Mouse (Mus musculus): ENCODE measurements around the gene 1700029H14Rik. TPM values are rescaled to one million over a fixed set of nuclear protein-coding genes. Genes with fewer than 3 reads are reported as not detected.

Gene 1700029H14Rik
- not detected in 2 replicates for polyA plus RNA-seq (2016; fragmentation: Nextera tagmentation; extraction: Ambion mirVana)

- H3K36me3 ChIP-seq (replicated peaks), result no peaks in the 10 kb centered on the region
- no peaks in the 10 kb centered on the region for H3K9me3 ChIP-seq
- DNase-seq (ENCODE audit: extremely low spot score, low spot score), result no peak
- H3K4me1 ChIP-seq, result peaks cover 4% of the 10 kb centered on the region; the same call in 1 of the 2 replicates
- 35% methylated on average over 13 of the region's 13 CpGs for WGBS
- no peak within 1 kb of the TSS for H3K4me3 ChIP-seq
- H3K27ac ChIP-seq, result no peak within 1 kb of the TSS
- H3K27me3 ChIP-seq (ENCODE audit: poor library complexity, severe bottlenecking), result no peaks in the 10 kb centered on the region
These were observed at the start of gene 1700029H14Rik for GRCm38 (mm10) chr8:13562118-13562517. Gene 1700029H14Rik (minus strand): TSS chr8:13562461.

- H3K9me3 ChIP-seq, result no peaks in the 10 kb centered on the region
These were observed 49.4 kb upstream of the 1700029H14Rik start for GRCm38 (mm10) chr8:13611702-13612101.

GRCm38 (mm10) chr8:13609971-13610370 is 47.7 kb upstream of the 1700029H14Rik start:
- DNase-seq (ENCODE audit: extremely low spot score, low spot score), result no peak
- no peaks in the 10 kb centered on the region for H3K27me3 ChIP-seq (ENCODE audit: poor library complexity, severe bottlenecking)
- H3K4me3 ChIP-seq, result no peak overlapping the region
- H3K27ac ChIP-seq, result no peak overlapping the region
- H3K4me1 ChIP-seq, result peaks cover 4% of the 10 kb centered on the region
- peaks cover 33% of the 10 kb centered on the region for H3K36me3 ChIP-seq (replicated peaks)
- 90% methylated on average over 5 of the region's 5 CpGs for WGBS
- H3K9me3 ChIP-seq, result no peaks in the 10 kb centered on the region

More at GRCm38 (mm10) chr8:13611702-13612101, 49.4 kb upstream of the 1700029H14Rik start:
- no peak for DNase-seq (ENCODE audit: extremely low spot score, low spot score)
- peaks cover 5% of the 10 kb centered on the region for H3K4me1 ChIP-seq
- 91% methylated on average over 12 of the region's 12 CpGs for WGBS
- H3K27ac ChIP-seq, result peak overlapping the region; percentile 13; the same call in 1 of the 2 replicates
- H3K27me3 ChIP-seq (ENCODE audit: poor library complexity, severe bottlenecking), result no peaks in the 10 kb centered on the region
- no peak overlapping the region for H3K4me3 ChIP-seq
- H3K36me3 ChIP-seq (replicated peaks), result peaks cover 28% of the 10 kb centered on the region

- H3K9me3 ChIP-seq, result no peaks in the 10 kb centered on the region
- H3K27me3 ChIP-seq (ENCODE audit: poor library complexity, severe bottlenecking), result no peaks in the 10 kb centered on the region
- H3K27ac ChIP-seq, result 0 out of 2 replicates have a peak overlapping the region, but pooled peaks have one; percentile 20
- peaks cover 34% of the 10 kb centered on the region for H3K36me3 ChIP-seq (replicated peaks)
- no peak overlapping the region for H3K4me3 ChIP-seq
- WGBS, result 89% methylated on average over 6 of the region's 6 CpGs
- DNase-seq (ENCODE audit: extremely low spot score, low spot score), result no peak
- H3K4me1 ChIP-seq, result no peaks in the 10 kb centered on the region
These were observed 46.7 kb upstream of the 1700029H14Rik start for GRCm38 (mm10) chr8:13608946-13609345.

- Histone ChIP-seq H3K27me3 (ENCODE audit: poor library complexity, severe bottlenecking) (no peaks in the 10 kb centered on the region), H3K4me1 (no peaks in the 10 kb centered on the region), H3K9me3 (no peaks in the 10 kb centered on the region), H3K27ac (no peak overlapping the region), H3K4me3 (no peak overlapping the region), H3K36me3 (replicated peaks) (peaks cover 21% of the 10 kb centered on the region)
- 90% methylated on average over 7 of the region's 7 CpGs for whole genome bisulfite sequencing
- no peak for DNase-seq (ENCODE audit: extremely low spot score, low spot score)
These were observed 43.7 kb upstream of the 1700029H14Rik start for GRCm38 (mm10) chr8:13605920-13606480.

- peak; percentile 32 for DNase-seq (ENCODE audit: extremely low spot score, low spot score)
- Histone ChIP-seq H3K36me3 (replicated peaks) (peaks cover 27% of the 10 kb centered on the region), H3K9me3 (no peaks in the 10 kb centered on the region), H3K4me1 (no peaks in the 10 kb centered on the region), H3K4me3 (no peak overlapping the region), H3K27me3 (ENCODE audit: poor library complexity, severe bottlenecking) (no peaks in the 10 kb centered on the region), H3K27ac (no peak overlapping the region)
- WGBS, result 55% methylated on average over 8 of the region's 8 CpGs
These were observed 40.4 kb upstream of the 1700029H14Rik start for GRCm38 (mm10) chr8:13602621-13603020.

GRCm38 (mm10) chr8:13601166-13601565 is 38.9 kb upstream of the 1700029H14Rik start:
- Histone ChIP-seq H3K9me3 (0 out of 2 replicates have a peak, but pooled peaks cover 1% of the 10 kb centered on the region), H3K27ac (no peak overlapping the region)
- WGBS, result 92% methylated on average over 11 of the region's 11 CpGs

GRCm38 (mm10) chr8:13600716-13601115 is 38.5 kb upstream of the 1700029H14Rik start:
- 0 out of 2 replicates have a peak, but pooled peaks cover 4% of the 10 kb centered on the region for H3K9me3 ChIP-seq
- H3K27ac ChIP-seq, result no peak overlapping the region
- no peak for DNase-seq (ENCODE audit: extremely low spot score, low spot score)
- H3K4me3 ChIP-seq, result no peak overlapping the region
- no peaks in the 10 kb centered on the region for H3K4me1 ChIP-seq
- H3K36me3 ChIP-seq (replicated peaks), result peaks cover 46% of the 10 kb centered on the region
- H3K27me3 ChIP-seq (ENCODE audit: poor library complexity, severe bottlenecking), result no peaks in the 10 kb centered on the region
- 91% methylated on average over 10 of the region's 10 CpGs for WGBS

More at GRCm38 (mm10) chr8:13601166-13601565, 38.9 kb upstream of the 1700029H14Rik start:
- no peak overlapping the region for H3K4me3 ChIP-seq
- DNase-seq (ENCODE audit: extremely low spot score, low spot score), result no peak
- peaks cover 42% of the 10 kb centered on the region for H3K36me3 ChIP-seq (replicated peaks)
- no peaks in the 10 kb centered on the region for H3K4me1 ChIP-seq
- no peaks in the 10 kb centered on the region for H3K27me3 ChIP-seq (ENCODE audit: poor library complexity, severe bottlenecking)

GRCm38 (mm10) chr8:13600204-13600603 is 37.9 kb upstream of the 1700029H14Rik start:
- WGBS, result 84% methylated on average over 7 of the region's 7 CpGs
- DNase-seq (ENCODE audit: extremely low spot score, low spot score), result no peak
- no peaks in the 10 kb centered on the region for H3K4me1 ChIP-seq
- H3K27ac ChIP-seq, result no peak overlapping the region
- H3K9me3 ChIP-seq, result 0 out of 2 replicates have a peak, but pooled peaks cover 4% of the 10 kb centered on the region
- H3K36me3 ChIP-seq (replicated peaks), result peaks cover 46% of the 10 kb centered on the region
- no peak overlapping the region for H3K4me3 ChIP-seq
- no peaks in the 10 kb centered on the region for H3K27me3 ChIP-seq (ENCODE audit: poor library complexity, severe bottlenecking)

GRCm38 (mm10) chr8:13597777-13598176 is 35.5 kb upstream of the 1700029H14Rik start:
- H3K27ac ChIP-seq, result no peak overlapping the region
- peaks cover 30% of the 10 kb centered on the region for H3K36me3 ChIP-seq (replicated peaks)
- no peaks in the 10 kb centered on the region for H3K4me1 ChIP-seq
- H3K4me3 ChIP-seq, result no peak overlapping the region
- no peak for DNase-seq (ENCODE audit: extremely low spot score, low spot score)
- no peaks in the 10 kb centered on the region for H3K27me3 ChIP-seq (ENCODE audit: poor library complexity, severe bottlenecking)
- 90% methylated on average over 6 of the region's 6 CpGs for WGBS
- H3K9me3 ChIP-seq, result 0 out of 2 replicates have a peak, but pooled peaks cover 4% of the 10 kb centered on the region

- 91% methylated on average over 6 of the region's 6 CpGs for WGBS
- Histone ChIP-seq H3K27me3 (ENCODE audit: poor library complexity, severe bottlenecking) (no peaks in the 10 kb centered on the region), H3K9me3 (0 out of 2 replicates have a peak, but pooled peaks cover 4% of the 10 kb centered on the region), H3K4me3 (no peak overlapping the region), H3K4me1 (no peaks in the 10 kb centered on the region), H3K36me3 (replicated peaks) (peaks cover 30% of the 10 kb centered on the region), H3K27ac (no peak overlapping the region)
- no peak for DNase-seq (ENCODE audit: extremely low spot score, low spot score)
These were observed 33.6 kb upstream of the 1700029H14Rik start for GRCm38 (mm10) chr8:13595861-13596260.

GRCm38 (mm10) chr8:13594884-13595323 is 32.6 kb upstream of the 1700029H14Rik start:
- Histone ChIP-seq H3K4me1 (no peaks in the 10 kb centered on the region), H3K36me3 (replicated peaks) (peaks cover 27% of the 10 kb centered on the region), H3K4me3 (no peak overlapping the region), H3K27ac (no peak overlapping the region), H3K9me3 (0 out of 2 replicates have a peak, but pooled peaks cover 4% of the 10 kb centered on the region), H3K27me3 (ENCODE audit: poor library complexity, severe bottlenecking) (no peaks in the 10 kb centered on the region)
- WGBS, result 86% methylated on average over 11 of the region's 11 CpGs
- no peak for DNase-seq (ENCODE audit: extremely low spot score, low spot score)

GRCm38 (mm10) chr8:13593340-13593739 is 31.1 kb upstream of the 1700029H14Rik start:
- Histone ChIP-seq H3K9me3 (0 out of 2 replicates have a peak, but pooled peaks cover 4% of the 10 kb centered on the region), H3K27ac (no peak overlapping the region), H3K27me3 (ENCODE audit: poor library complexity, severe bottlenecking) (no peaks in the 10 kb centered on the region), H3K4me3 (no peak overlapping the region), H3K4me1 (no peaks in the 10 kb centered on the region), H3K36me3 (replicated peaks) (peaks cover 27% of the 10 kb centered on the region)
- WGBS, result 84% methylated on average over 8 of the region's 8 CpGs
- DNase-seq (ENCODE audit: extremely low spot score, low spot score), result no peak

All from forebrain, embryonic 10.5 days (tissue).